Mouse (Mus musculus) B cell, adult (primary cell): ENCODE results near the gene Rundc3a. TPM values are rescaled to one million over a fixed set of nuclear protein-coding genes. Genes with fewer than 3 reads are reported as not detected.

Experiments
- total RNA-seq: library from RNA; stranded (reverse); gene quantifications from 4 replicates; pipeline ENCODE4 v1.2.4, GENCODE M21; 2023; ENCODE audit not compliant: inconsistent age

Gene Rundc3a
- 1.7 to 3.5 TPM (median 1.8 TPM) in 4 replicates for total RNA-seq

GRCm38 (mm10) chr11:102393238-102393634 is at the start of gene Rundc3a:
Rundc3a (plus strand) TSS chr11:102393403.

GRCm38 (mm10) chr11:102366103-102366502 is 27.1 kb upstream of the Rundc3a start, which contains the start of gene Slc4a1:
Slc4a1 (minus strand) TSS chr11:102366203.

GRCm38 (mm10) chr11:102407834-102408215 is 14.6 kb downstream of the Rundc3a start, which contains the start of gene Slc25a39:
Slc25a39 (minus strand) TSS chr11:102407946.

GRCm38 (mm10) chr11:102430121-102431017 is 37.2 kb downstream of the Rundc3a start, which contains the start of gene Grn:
Grn (plus strand) TSS chr11:102430315.

GRCm38 (mm10) chr11:102447497-102447896 is 54.3 kb downstream of the Rundc3a start, which contains the start of gene Fam171a2:
Fam171a2 (minus strand) TSS chr11:102447682.

Other genes with a start within 250 kb of the Rundc3a start
- not detected in 4 replicates for gene Nags, start 247.9 kb upstream of the Rundc3a start, total RNA-seq
- gene Tmem101, start 237.0 kb upstream of the Rundc3a start, total RNA-seq, result 6.8 to 13.3 TPM (median 10.4 TPM) in 4 replicates
- 50.5 to 63.1 TPM (median 55.9 TPM) in 4 replicates for gene Lsm12, start 208.1 kb upstream of the Rundc3a start, total RNA-seq
- gene G6pc3, start 203.8 kb upstream of the Rundc3a start, total RNA-seq, result 37.1 to 44.6 TPM (median 41.9 TPM) in 4 replicates
- 121 to 153 TPM (median 136 TPM) in 4 replicates for gene Hdac5, start 163.2 kb upstream of the Rundc3a start, total RNA-seq
- 0.51 to 2.6 TPM (median 1.4 TPM) in 4 replicates for gene BC030867, start 144.5 kb upstream of the Rundc3a start, total RNA-seq
- gene Asb16, start 124.7 kb upstream of the Rundc3a start, total RNA-seq, result not detected in 4 replicates
- gene Tmub2, start 108.5 kb upstream of the Rundc3a start, total RNA-seq, result 42.2 to 49.5 TPM (median 48.4 TPM) in 4 replicates
- 67.0 to 74.5 TPM (median 69.7 TPM) in 4 replicates for gene Atxn7l3, start 96.8 kb upstream of the Rundc3a start, total RNA-seq
- gene Ubtf, start 73.7 kb upstream of the Rundc3a start, total RNA-seq, result 145 to 164 TPM (median 151 TPM) in 4 replicates
- gene Slc4a1, start 27.2 kb upstream of the Rundc3a start, total RNA-seq, result 0.16 TPM in 1 of 4 replicates, not detected in the others
- gene Slc25a39, start 14.5 kb downstream of the Rundc3a start, total RNA-seq, result 35.6 to 50.9 TPM (median 36.9 TPM) in 4 replicates
- gene Grn, start 36.9 kb downstream of the Rundc3a start, total RNA-seq, result 75.4 to 80.2 TPM (median 77.1 TPM) in 4 replicates
- gene Fam171a2, start 54.3 kb downstream of the Rundc3a start, total RNA-seq, result not detected in 4 replicates
- 5.1 to 9.3 TPM (median 7.0 TPM) in 4 replicates for gene Itga2b, start 76.7 kb downstream of the Rundc3a start, total RNA-seq
- 47.4 to 57.7 TPM (median 53.3 TPM) in 4 replicates for gene Gpatch8, start 163.0 kb downstream of the Rundc3a start, total RNA-seq
- gene Gm11627, start 186.1 kb downstream of the Rundc3a start, total RNA-seq, result not detected in 4 replicates
- not detected in 4 replicates for gene Fzd2, start 211.0 kb downstream of the Rundc3a start, total RNA-seq